Mouse (Mus musculus) heart, adult 18-20 months (tissue): Measurements from ENCODE around the gene Olfr305. TPM values are rescaled to one million over a fixed set of nuclear protein-coding genes. Genes with fewer than 3 reads are reported as not detected.
"Not testable (repeated sequence)": the region's sequence is repeated elsewhere in the genome, so short reads cannot be mapped to it uniquely, and the experiment has no call there.

Experiments used
- DNase-seq, 2 experiments: peaks; one replicate each; pipeline ENCODE4 v3.0.0; 2021 to 2022; ENCODE audit warnings: mixed read lengths in 1 of 2
- long read RNA-seq, 2 experiments: library from polyadenylated mRNA; stranded (forward); transcript quantifications; one replicate each; pipeline ENCODE4 v2.0.0; 2021
- total RNA-seq, 2 experiments: library from RNA; stranded (reverse); gene quantifications; 2 replicates each; pipeline ENCODE4 v1.2.3; 2021

Gene Olfr305
- total RNA-seq = not detected
- long read RNA-seq, experiment 1 = 0 reads
- long read RNA-seq, experiment 2 = 0 reads

DNA sequence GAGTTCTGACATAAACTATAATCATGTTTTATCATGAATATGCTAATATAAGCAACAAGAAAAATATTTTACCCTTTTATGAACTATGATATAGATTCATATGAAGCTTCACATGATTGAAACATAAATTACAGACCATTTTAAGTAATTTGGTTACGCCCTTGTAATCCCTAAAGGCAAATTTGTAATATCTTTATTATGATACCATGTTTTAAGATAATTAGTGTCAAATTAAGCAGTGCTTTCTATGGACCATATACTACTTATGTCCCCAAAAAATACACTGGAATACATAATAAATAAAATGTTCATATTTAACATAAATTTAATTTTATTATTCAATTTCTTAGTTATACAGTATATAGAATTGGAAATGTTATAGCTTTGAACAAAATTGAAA lies at the start of gene Olfr305:
Gene Olfr305 (minus strand): TSS at position 101 of the 400 bp plus-strand sequence.
- DNase-seq = no peak

- no peak for DNase-seq
Observed at GRCm38 (mm10) chr7:86403546-86403945, 36.8 kb upstream of the Olfr305 start, which contains the start of gene Olfr301. Gene Olfr301, plus strand, starts transcription at chr7:86403846.

GRCm38 (mm10) chr7:86397689-86398088 lies 31.0 kb upstream of the Olfr305 start, which contains the start of gene Olfr303:
Gene Olfr303, minus strand, starts transcription at chr7:86397789.
- no peak for DNase-seq

GRCm38 (mm10) chr7:86386558-86386957 lies 19.8 kb upstream of the Olfr305 start, which contains the start of gene Olfr304:
Gene Olfr304, minus strand, starts transcription at chr7:86386658.
- no peak for DNase-seq

DNA sequence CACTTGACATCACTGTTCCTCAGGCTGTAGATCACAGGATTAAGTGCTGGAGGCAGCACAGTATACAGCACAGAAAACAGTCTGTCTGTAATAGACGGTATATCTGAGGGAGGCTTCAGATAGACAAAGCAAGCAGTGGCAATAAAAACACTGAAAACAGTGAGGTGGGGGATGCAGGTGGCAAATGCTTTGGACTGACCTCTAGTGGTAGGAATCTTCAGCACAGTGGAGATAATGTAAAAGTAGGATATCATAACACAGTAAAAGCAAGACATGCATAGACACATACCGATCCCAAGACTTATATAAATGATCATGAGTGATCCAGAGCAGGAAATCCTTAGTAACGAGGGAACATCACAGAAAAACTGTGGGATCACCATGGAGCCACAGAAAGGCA lies 19.0 kb upstream of the Olfr305 start:
- no peak for DNase-seq

- not testable (repeated sequence) for DNase-seq
Observed at GRCm38 (mm10) chr7:86346296-86346695, 20.4 kb downstream of the Olfr305 start.

- DNase-seq = no peak
Observed at GRCm38 (mm10) chr7:86344253-86344652, 22.5 kb downstream of the Olfr305 start.

GRCm38 (mm10) chr7:86342881-86343565 lies 23.7 kb downstream of the Olfr305 start:
- DNase-seq = no peak

GRCm38 (mm10) chr7:86337486-86337885 lies 29.2 kb downstream of the Olfr305 start, which contains the start of gene Olfr307:
Gene Olfr307, minus strand, starts transcription at chr7:86337586.
- no peak for DNase-seq

GRCm38 (mm10) chr7:86325530-86325929 lies 41.2 kb downstream of the Olfr305 start, which contains the start of gene Olfr308:
Gene Olfr308, minus strand, starts transcription at chr7:86325630.
- DNase-seq = no peak

- DNase-seq = no peak
Observed at GRCm38 (mm10) chr7:86321323-86321722, 45.4 kb downstream of the Olfr305 start.

- no peak for DNase-seq
Observed at GRCm38 (mm10) chr7:86313608-86314007, 53.1 kb downstream of the Olfr305 start, which contains the start of gene Olfr309. Gene Olfr309, minus strand, starts transcription at chr7:86313708.

Other genes with a start within 250 kb of the Olfr305 start
- not detected for gene Vmn2r75, start 195.2 kb downstream of the Olfr305 start, total RNA-seq
- gene Vmn2r76, start 120.6 kb downstream of the Olfr305 start, total RNA-seq = not detected
- gene Olfr310, start 89.8 kb downstream of the Olfr305 start, total RNA-seq = not detected
- gene Olfr309, start 53.2 kb downstream of the Olfr305 start, total RNA-seq = not detected
- gene Olfr308, start 41.3 kb downstream of the Olfr305 start, total RNA-seq = not detected
- gene Olfr307, start 29.3 kb downstream of the Olfr305 start, total RNA-seq = not detected
- not detected for gene Olfr304, start 19.7 kb upstream of the Olfr305 start, total RNA-seq
- gene Olfr303, start 30.9 kb upstream of the Olfr305 start, total RNA-seq = not detected
- gene Olfr301, start 36.9 kb upstream of the Olfr305 start, total RNA-seq = not detected
- not detected for gene Olfr299, start 93.0 kb upstream of the Olfr305 start, total RNA-seq
- gene Olfr298, start 125.6 kb upstream of the Olfr305 start, total RNA-seq = not detected
- not detected for gene Olfr297, start 153.0 kb upstream of the Olfr305 start, total RNA-seq
- gene Olfr295, start 216.9 kb upstream of the Olfr305 start, total RNA-seq = not detected
- not detected for gene Olfr294, start 249.7 kb upstream of the Olfr305 start, total RNA-seq